Mouse (Mus musculus) hindbrain, postnatal 0 days (tissue): ENCODE results near the gene Smpdl3b. TPM values are rescaled to one million over a fixed set of nuclear protein-coding genes. Genes with fewer than 3 reads are reported as not detected.
"Not testable (repeated sequence)": the region's sequence is repeated elsewhere in the genome, so short reads cannot be mapped to it uniquely, and the experiment has no call there.

Experiments used
- ATAC-seq: fragments of 200-750 bp; cut with Nextera tagmentation; 2 replicates; pipeline ENCODE4 v1.8.0; 2017; ENCODE audit warnings: mild to moderate bottlenecking, moderate TSS enrichment, moderate library complexity
- DNase-seq: peaks from one replicate; pipeline ENCODE4 v3.0.0-alpha.2; 2015; ENCODE audit warnings: low spot score
- H3K27ac ChIP-seq: fragments of 300-500 bp; sonication (generic); 2 replicates; pipeline ENCODE4 v1.5.1; 2014; ENCODE audit warnings: mild to moderate bottlenecking
- H3K27me3 ChIP-seq: fragments of 300-500 bp; sonication (generic); 2 replicates; pipeline ENCODE4 v1.6.1; 2014; ENCODE audit warnings: low read length, mixed read lengths; ENCODE audit not compliant: insufficient read depth
- H3K36me3 ChIP-seq: fragments of 300-500 bp; sonication (generic); 2 replicates; pipeline ENCODE4 v1.6.1; 2014; ENCODE audit warnings: low read length, mixed read lengths; ENCODE audit not compliant: insufficient read depth
- H3K4me1 ChIP-seq: fragments of 300-500 bp; sonication (generic); 2 replicates; pipeline ENCODE4 v1.6.1; 2014; ENCODE audit warnings: antibody characterized with exemption, low read length, mixed read lengths; ENCODE audit not compliant: insufficient read depth
- H3K4me2 ChIP-seq: fragments of 300-500 bp; sonication (generic); 2 replicates; pipeline ENCODE4 v1.6.1; 2014; ENCODE audit warnings: low read depth, mild to moderate bottlenecking, low read length, moderate library complexity, mixed read lengths
- H3K4me3 ChIP-seq: fragments of 300-500 bp; sonication (generic); 2 replicates; pipeline ENCODE4 v1.5.1; 2014; ENCODE audit warnings: low read length
- H3K9ac ChIP-seq: fragments of 300-500 bp; sonication (generic); replicated peaks from 2 replicates; pipeline ENCODE4 v1.6.1; 2014; ENCODE audit warnings: mild to moderate bottlenecking, low read length, moderate library complexity, mixed read lengths
- H3K9me3 ChIP-seq: fragments of 300-500 bp; sonication (generic); 2 replicates; pipeline ENCODE4 v1.6.1; 2016; ENCODE audit warnings: low read length, mixed read lengths
- CTCF ChIP-seq: IDR thresholded peaks from 2 replicates; pipeline ENCODE4 v1.5.1; 2016; ENCODE audit warnings: antibody characterized with exemption, control low read depth, low read depth
- WGBS: fragments of 180-500 bp; shearing (Covaris S2); extraction: QIAGEN DNeasy Blood & Tissue Kit; methylation state at CpG from one replicate; pipeline ENCODE4 v1.1.7; 2014; 5-methylcytosine and 5-hydroxymethylcytosine counted together
- polyA plus RNA-seq: library from polyadenylated mRNA; unstranded; fragments of >200 nt; fragmentation: Nextera tagmentation; extraction: Ambion mirVana; gene quantifications from 2 replicates; pipeline ENCODE4 v1.2.1, GENCODE M21; 2015
- total RNA-seq: library from RNA; depleted of rRNA; stranded (reverse); fragments of >200 nt; gene quantifications from 2 replicates; pipeline ENCODE4 v1.2.3, GENCODE M21; 2014

Gene Smpdl3b
- total and polyA plus RNA-seq, 2 experiments from 2014 or later, result 0.98 to 1.0 TPM

- WGBS, result 2% methylated on average over 21 of the region's 21 CpGs
- DNase-seq, result peak; percentile 43
- peaks cover 9% of the 10 kb centered on the region; the same call in 1 of the 2 replicates for H3K27me3 ChIP-seq
- no peaks in the 10 kb centered on the region for H3K36me3 ChIP-seq
- H3K4me3 ChIP-seq, result peak within 1 kb of the TSS; percentile 24
- H3K4me1 ChIP-seq, result 0 out of 2 replicates have a peak, but pooled peaks cover 3% of the 10 kb centered on the region
- no peaks in the 10 kb centered on the region for H3K9me3 ChIP-seq
- ATAC-seq, result no peak
- no peak for TF ChIP-seq CTCF
- H3K4me2 ChIP-seq, result peak within 1 kb of the TSS; percentile 55
- no peak within 1 kb of the TSS for H3K27ac ChIP-seq
- no peak within 1 kb of the TSS for H3K9ac ChIP-seq
Measured at GRCm38 (mm10) chr4:132796196-132796886, 39.3 kb upstream of the Smpdl3b start, which contains the start of gene Themis2. Gene Themis2 (minus strand): TSS chr4:132796387.

DNA sequence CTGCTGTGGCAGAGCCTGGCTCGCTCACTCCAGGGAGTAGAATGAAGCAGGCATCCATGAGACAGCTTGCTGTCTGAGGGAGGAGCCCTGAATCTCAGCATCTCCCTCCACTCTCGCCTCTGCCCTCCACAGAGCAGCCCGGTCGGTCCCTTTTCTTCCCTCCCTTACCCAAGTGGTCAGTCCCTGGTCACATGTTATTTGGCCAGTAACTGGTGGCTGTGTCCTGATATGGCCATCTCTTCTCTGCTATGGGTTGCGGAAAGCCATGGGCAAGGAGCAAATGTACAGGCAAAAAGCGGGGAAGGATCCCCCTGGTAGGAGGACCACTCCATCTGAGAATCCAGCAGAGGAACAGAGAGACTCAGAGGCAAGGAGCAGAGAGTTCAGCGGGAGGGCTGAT lies 38.1 kb upstream of the Smpdl3b start:
- WGBS, result 55% methylated on average over 7 of the region's 7 CpGs
- 0 out of 2 replicates have a peak, but pooled peaks cover 3% of the 10 kb centered on the region for H3K4me1 ChIP-seq
- no peak for ATAC-seq

GRCm38 (mm10) chr4:132794760-132795159 lies 37.7 kb upstream of the Smpdl3b start:
- Histone ChIP-seq H3K4me1 (0 out of 2 replicates have a peak, but pooled peaks cover 3% of the 10 kb centered on the region), H3K9me3 (no peaks in the 10 kb centered on the region), H3K9ac (no peak overlapping the region), H3K27ac (no peak overlapping the region), H3K4me3 (no peak overlapping the region), H3K27me3 (peaks cover 9% of the 10 kb centered on the region; the same call in 1 of the 2 replicates), H3K36me3 (no peaks in the 10 kb centered on the region), H3K4me2 (no peak overlapping the region)
- no peak for TF ChIP-seq CTCF
- DNase-seq (no peak), ATAC-seq (no peak)
- 71% methylated on average over 8 of the region's 8 CpGs for WGBS

More for the DNA sequence above, 38.1 kb upstream of the Smpdl3b start:
- H3K9me3 ChIP-seq, result no peaks in the 10 kb centered on the region
- H3K36me3 ChIP-seq, result no peaks in the 10 kb centered on the region
- H3K4me2 ChIP-seq, result no peak overlapping the region
- DNase-seq, result no peak
- H3K27ac ChIP-seq, result no peak overlapping the region
- peaks cover 9% of the 10 kb centered on the region; the same call in 1 of the 2 replicates for H3K27me3 ChIP-seq
- H3K9ac ChIP-seq, result no peak overlapping the region
- TF ChIP-seq CTCF, result no peak
- no peak overlapping the region for H3K4me3 ChIP-seq

DNA sequence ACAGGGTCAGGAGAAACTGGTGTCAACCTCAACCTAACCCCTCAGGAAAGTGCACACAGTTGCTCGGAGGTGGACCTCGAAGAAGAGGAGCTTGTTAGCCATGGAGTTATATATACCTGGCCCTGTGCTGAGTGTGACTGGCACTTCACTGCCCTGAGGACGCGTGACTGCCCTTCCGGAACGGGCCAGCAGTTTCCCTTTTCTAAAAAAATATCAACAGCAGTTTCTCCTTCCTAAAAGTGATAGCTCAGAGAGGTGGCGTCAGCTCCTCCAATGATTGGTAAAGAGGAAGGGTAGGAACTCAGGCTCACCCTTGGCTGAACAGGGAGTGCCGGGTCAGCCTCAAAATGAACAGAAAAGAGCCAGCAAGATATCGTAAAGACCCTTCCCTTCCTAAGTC lies 37.0 kb upstream of the Smpdl3b start:
- Histone ChIP-seq H3K4me3 (no peak overlapping the region), H3K36me3 (no peaks in the 10 kb centered on the region), H3K9ac (no peak overlapping the region), H3K4me2 (no peak overlapping the region), H3K27me3 (peaks cover 9% of the 10 kb centered on the region; the same call in 1 of the 2 replicates), H3K9me3 (no peaks in the 10 kb centered on the region), H3K27ac (no peak overlapping the region), H3K4me1 (0 out of 2 replicates have a peak, but pooled peaks cover 3% of the 10 kb centered on the region)
- 74% methylated on average over 9 of the region's 9 CpGs for WGBS
- no peak for DNase-seq
- no peak for ATAC-seq
- no peak for TF ChIP-seq CTCF

DNA sequence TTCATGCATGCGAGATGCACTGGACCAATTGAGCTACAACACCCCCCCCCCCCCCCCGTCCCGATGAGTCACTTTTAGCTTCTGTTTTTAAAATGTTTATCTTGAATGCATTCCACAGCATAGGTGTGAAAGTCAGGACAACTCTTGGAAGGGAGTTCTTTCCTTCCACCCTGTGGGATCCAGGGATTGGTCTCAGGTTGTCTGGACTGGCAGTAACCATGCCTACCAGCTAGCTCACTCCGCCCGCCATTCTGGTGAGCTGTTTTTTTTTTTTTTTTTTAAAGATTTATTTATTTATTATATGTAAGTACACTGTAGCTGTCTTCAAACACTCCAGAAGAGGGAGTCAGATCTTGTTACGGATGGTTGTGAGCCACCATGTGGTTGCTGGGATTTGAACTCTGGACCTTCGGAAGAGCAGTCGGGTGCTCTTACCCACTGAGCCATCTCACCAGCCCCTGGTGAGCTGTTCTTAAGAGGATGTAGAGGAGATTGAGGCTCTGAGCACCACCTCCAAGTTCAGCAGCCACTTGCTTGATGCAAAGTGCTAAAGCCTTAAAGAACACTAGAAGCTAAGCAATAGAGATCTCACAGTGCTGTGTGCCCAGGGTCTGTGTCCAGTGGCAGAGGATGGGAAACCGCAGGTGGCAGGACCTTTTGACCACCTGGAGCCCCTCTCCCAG lies 36.4 kb upstream of the Smpdl3b start:
- H3K9me3 ChIP-seq, H3K27me3 ChIP-seq, DNase-seq, H3K9ac ChIP-seq, H3K4me1 ChIP-seq, H3K4me3 ChIP-seq, H3K27ac ChIP-seq, H3K4me2 ChIP-seq, ATAC-seq, H3K36me3 ChIP-seq: not testable (repeated sequence)
- WGBS, result 92% methylated on average over 8 of the region's 9 CpGs

DNA sequence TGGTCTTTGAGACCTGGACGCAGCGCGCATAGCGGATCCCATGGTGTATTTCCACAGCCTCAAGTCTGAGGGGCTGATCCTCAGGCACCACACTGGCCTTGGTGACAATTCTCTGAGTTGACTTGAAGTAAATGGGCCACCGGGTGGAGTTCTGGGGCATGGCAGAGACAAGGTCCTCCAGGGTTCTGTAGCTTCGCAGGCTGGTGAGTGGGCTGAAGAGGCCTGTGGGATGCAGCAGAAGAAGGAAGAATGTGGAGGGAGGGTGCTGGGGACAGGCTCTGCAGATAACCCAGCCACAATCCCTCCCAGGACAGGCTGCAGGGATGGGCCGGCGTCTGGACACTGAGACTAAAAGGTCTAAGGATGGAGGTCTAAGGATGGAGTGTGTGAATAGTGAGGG lies 32.7 kb upstream of the Smpdl3b start:
- WGBS, result 92% methylated on average over 8 of the region's 8 CpGs

More for the DNA sequence above, 32.7 kb upstream of the Smpdl3b start:
- Histone ChIP-seq H3K9ac (no peak overlapping the region), H3K4me3 (no peak overlapping the region), H3K4me2 (no peak overlapping the region), H3K27me3 (0 out of 2 replicates have a peak, but pooled peaks cover under 1% of the 10 kb centered on the region), H3K27ac (no peak overlapping the region), H3K9me3 (no peaks in the 10 kb centered on the region), H3K4me1 (no peaks in the 10 kb centered on the region), H3K36me3 (no peaks in the 10 kb centered on the region)
- ATAC-seq (no peak), DNase-seq (no peak)
- TF ChIP-seq CTCF, result no peak
